Mouse (Mus musculus) retina, adult 2 months (tissue): ENCODE measurements around the gene Gltp.

Source experiments
- DNase-seq: peaks from one replicate; pipeline ENCODE4 v3.0.0-alpha.2; 2012; ENCODE audit warnings: low read depth, low spot score

The Gltp gene

GRCm38 (mm10) chr5:114690633-114691567 lies at the start of gene Gltp:
Gene Gltp (minus strand): TSS chr5:114690984.
- DNase-seq: peak; percentile 76

- no peak for DNase-seq
Measured at GRCm38 (mm10) chr5:114738707-114739241, 48.0 kb upstream of the Gltp start.

GRCm38 (mm10) chr5:114737090-114737887 lies 46.5 kb upstream of the Gltp start:
- no peak for DNase-seq

- DNase-seq: no peak
Measured at GRCm38 (mm10) chr5:114733606-114734005, 42.8 kb upstream of the Gltp start.

- no peak for DNase-seq
Measured at GRCm38 (mm10) chr5:114731969-114732368, 41.2 kb upstream of the Gltp start.

GRCm38 (mm10) chr5:114731498-114731897 lies 40.7 kb upstream of the Gltp start:
- DNase-seq: no peak

- DNase-seq: no peak
Measured at GRCm38 (mm10) chr5:114730129-114730528, 39.3 kb upstream of the Gltp start.

- no peak for DNase-seq
Measured at GRCm38 (mm10) chr5:114728160-114728559, 37.4 kb upstream of the Gltp start.

GRCm38 (mm10) chr5:114722846-114723245 lies 32.1 kb upstream of the Gltp start:
- no peak for DNase-seq

GRCm38 (mm10) chr5:114721969-114722368 lies 31.2 kb upstream of the Gltp start:
- no peak for DNase-seq

GRCm38 (mm10) chr5:114720784-114721183 lies 30.0 kb upstream of the Gltp start:
- no peak for DNase-seq

GRCm38 (mm10) chr5:114719928-114720270 lies 29.1 kb upstream of the Gltp start:
- no peak for DNase-seq

- no peak for DNase-seq
Measured at GRCm38 (mm10) chr5:114719003-114719927, 28.5 kb upstream of the Gltp start.

GRCm38 (mm10) chr5:114718483-114718882 lies 27.7 kb upstream of the Gltp start:
- no peak for DNase-seq

- DNase-seq: no peak
Measured at GRCm38 (mm10) chr5:114717937-114718336, 27.2 kb upstream of the Gltp start.

- DNase-seq: no peak
Measured at GRCm38 (mm10) chr5:114717292-114717691, 26.5 kb upstream of the Gltp start.

- no peak for DNase-seq
Measured at GRCm38 (mm10) chr5:114714551-114714950, 23.8 kb upstream of the Gltp start.

- no peak for DNase-seq
Measured at GRCm38 (mm10) chr5:114709357-114709756, 18.6 kb upstream of the Gltp start.

GRCm38 (mm10) chr5:114708491-114708890 lies 17.7 kb upstream of the Gltp start:
- no peak for DNase-seq

- peak; percentile 94 for DNase-seq
Measured at GRCm38 (mm10) chr5:114707265-114708068, 16.7 kb upstream of the Gltp start, which contains the start of gene Tchp. Gene Tchp (plus strand): TSS chr5:114707760.
